In genomic region chr5:123381968-123382367, GRCm38 (mm10) we compare ENCODE assay signal across 9 mouse cellular contexts. TPM values are rescaled to one million over a fixed set of nuclear protein-coding genes. Genes with fewer than 3 reads are reported as not detected.
DNase-seq lines count a peak whose midpoint lies in the region; ATAC-seq lines count a peak whose summit lies in the region.
"Had no signal": no experiment of that assay in that cellular context is flagged by ENCODE, and none has a peak within 500 bp of the region (broad histone marks: within the 10 kb centered on the region; RNA-seq: fewer than 3 reads in every experiment).

No protein-coding gene starts in this region.

- no peak for ATAC-seq in liver, embryonic 11.5 days (replicated peaks; ENCODE audit: low FRiP score)
- 0 out of 2 replicates have a peak, but pooled peaks have one; percentile 53 for ATAC-seq in kidney, embryonic 16.5 days (ENCODE audit: low FRiP score, low TSS enrichment)
- 0 out of 2 replicates have a peak, but pooled peaks have one; percentile 2 for ATAC-seq in monocyte, adult 5-6 weeks (replicated peaks; ENCODE audit: insufficient number of reproducible peaks, low FRiP score, low TSS enrichment, poor library complexity, severe bottlenecking)
- ATAC-seq in midbrain, embryonic 11.5 days (ENCODE audit: low FRiP score) = no peak

- peaks cover 4% of the 10 kb centered on the region; the same call in 1 of the 2 replicates for H3K4me1 ChIP-seq in liver, embryonic 11.5 days (replicated peaks; ENCODE audit: control insufficient read depth, insufficient read depth, low read length)
- H3K4me1 ChIP-seq in embryonic facial prominence, embryonic 10.5 days = peaks cover 37% of the 10 kb centered on the region
- H3K4me1 ChIP-seq in kidney, embryonic 16.5 days (ENCODE audit: insufficient read depth, low read length) = peaks cover 39% of the 10 kb centered on the region
- H3K4me1 ChIP-seq in midbrain, embryonic 11.5 days (ENCODE audit: control insufficient read depth, insufficient read depth, low read length) = no peaks in the 10 kb centered on the region
- H3K4me1 ChIP-seq: midbrain, embryonic 12.5 days had no signal

- H3K27me3 ChIP-seq in liver, embryonic 11.5 days (replicated peaks; ENCODE audit: control insufficient read depth, insufficient read depth, low read length) = peaks cover 4% of the 10 kb centered on the region; the same call in 1 of the 2 replicates
- H3K27me3 ChIP-seq in embryonic facial prominence, embryonic 10.5 days (replicated peaks; ENCODE audit: low read depth, poor library complexity, severe bottlenecking) = 0 out of 2 replicates have a peak, but pooled peaks cover 7% of the 10 kb centered on the region
- H3K27me3 ChIP-seq in kidney, embryonic 16.5 days (ENCODE audit: insufficient read depth, low read length) = no peaks in the 10 kb centered on the region
- no peaks in the 10 kb centered on the region for H3K27me3 ChIP-seq in midbrain, embryonic 11.5 days (ENCODE audit: control insufficient read depth, insufficient read depth, low read length)
- H3K27me3 ChIP-seq: midbrain, embryonic 12.5 days had no signal

- no peaks in the 10 kb centered on the region for H3K9me3 ChIP-seq in liver, embryonic 11.5 days (ENCODE audit: control insufficient read depth, low read length)
- no peaks in the 10 kb centered on the region for H3K9me3 ChIP-seq in embryonic facial prominence, embryonic 10.5 days
- H3K9me3 ChIP-seq in kidney, embryonic 16.5 days (ENCODE audit: low read length) = peaks cover 3% of the 10 kb centered on the region; the same call in 1 of the 2 replicates
- no peaks in the 10 kb centered on the region for H3K9me3 ChIP-seq in midbrain, embryonic 11.5 days (ENCODE audit: control insufficient read depth, low read length)
- H3K9me3 ChIP-seq: midbrain, embryonic 12.5 days had no signal

- H3K36me3 ChIP-seq in liver, embryonic 11.5 days (ENCODE audit: control insufficient read depth, insufficient read depth, low read length) = no peaks in the 10 kb centered on the region
- no peaks in the 10 kb centered on the region for H3K36me3 ChIP-seq in embryonic facial prominence, embryonic 10.5 days (replicated peaks)
- H3K36me3 ChIP-seq in kidney, embryonic 16.5 days (ENCODE audit: insufficient read depth, low read length) = no peaks in the 10 kb centered on the region
- H3K36me3 ChIP-seq in midbrain, embryonic 11.5 days (ENCODE audit: control insufficient read depth, insufficient read depth, low read length) = no peaks in the 10 kb centered on the region
- H3K36me3 ChIP-seq: midbrain, embryonic 12.5 days had no signal

- no peak overlapping the region for H3K9ac ChIP-seq in liver, embryonic 11.5 days (ENCODE audit: low read depth, low read length)
- no peak overlapping the region for H3K9ac ChIP-seq in kidney, embryonic 16.5 days (replicated peaks; ENCODE audit: low read length)
- H3K9ac ChIP-seq in midbrain, embryonic 11.5 days (ENCODE audit: low read length) = no peak overlapping the region
- H3K9ac ChIP-seq: midbrain, embryonic 12.5 days had no signal

- peak overlapping the region; percentile 46 for H3K4me2 ChIP-seq in liver, embryonic 11.5 days
- peak overlapping the region; percentile 29 for H3K4me2 ChIP-seq in kidney, embryonic 16.5 days (replicated peaks; ENCODE audit: low read depth, low read length)
- H3K4me2 ChIP-seq in midbrain, embryonic 11.5 days = no peak overlapping the region
- H3K4me2 ChIP-seq: midbrain, embryonic 12.5 days had no signal

- 16% methylated on average over 20 of the region's 20 CpGs for WGBS in liver, embryonic 11.5 days
- 28% methylated on average over 20 of the region's 20 CpGs for WGBS in embryonic facial prominence, embryonic 10.5 days
- WGBS in kidney, embryonic 16.5 days = 24% methylated on average over 20 of the region's 20 CpGs
- 39% methylated on average over 20 of the region's 20 CpGs for WGBS in midbrain, embryonic 11.5 days

- no peak overlapping the region for H3K4me3 ChIP-seq in liver, embryonic 11.5 days (ENCODE audit: low read depth, low read length)
- H3K4me3 ChIP-seq in embryonic facial prominence, embryonic 10.5 days = peak overlapping the region; percentile 23; the same call in 1 of the 2 replicates
- no peak overlapping the region for H3K4me3 ChIP-seq in kidney, embryonic 16.5 days (ENCODE audit: low read length)
- no peak overlapping the region for H3K4me3 ChIP-seq in midbrain, embryonic 11.5 days (ENCODE audit: low read depth, low read length)
- H3K4me3 ChIP-seq: midbrain, embryonic 12.5 days had no signal

- H3K27ac ChIP-seq in liver, embryonic 11.5 days (ENCODE audit: low read depth, low read length) = no peak overlapping the region
- H3K27ac ChIP-seq in embryonic facial prominence, embryonic 10.5 days (replicated peaks) = no peak overlapping the region
- H3K27ac ChIP-seq in kidney, embryonic 16.5 days (ENCODE audit: low read length) = no peak overlapping the region
- H3K27ac ChIP-seq in midbrain, embryonic 11.5 days (ENCODE audit: low read depth, low read length) = no peak overlapping the region
- H3K27ac ChIP-seq: midbrain, embryonic 12.5 days had no signal

- no peak for DNase-seq in liver, embryonic 11.5 days (ENCODE audit: low spot score)
- DNase-seq in liver = no peak
- DNase-seq in embryonic facial prominence, embryonic 10.5 days (ENCODE audit: low spot score) = peak; percentile 59
- no peak for DNase-seq in cerebellum, postnatal 4 days (ENCODE audit: low spot score in 2 of 2)
- DNase-seq in left cerebral cortex, adult 18-20 months (ENCODE audit: low spot score in 2 of 2) = no peak
- no peak for DNase-seq in midbrain, embryonic 11.5 days (ENCODE audit: low spot score, missing footprints)

RNA-seq across cellular contexts. Expression of gene Mlxip, which starts 12.6 kb away (rescaled TPM):
- 13.7 and 14.0 TPM in 2 replicates for polyA plus RNA-seq in liver, embryonic 11.5 days (2014; fragmentation: Nextera tagmentation; extraction: Ambion mirVana)
- polyA plus RNA-seq in embryonic facial prominence, embryonic 10.5 days (2016; fragmentation: Nextera tagmentation; extraction: Ambion mirVana) = 18.6 and 20.8 TPM in 2 replicates
- polyA plus RNA-seq in kidney, embryonic 16.5 days (2015; fragmentation: Nextera tagmentation; extraction: Ambion mirVana) = 17.4 and 21.1 TPM in 2 replicates
- 17.5 to 37.6 TPM (median 22.9 TPM) in 3 replicates for total RNA-seq in monocyte, adult 5-6 weeks (2017)
- 10 to 100 TPM; 16.0 to 16.8 TPM for total RNA-seq in left cerebral cortex, adult 18-20 months (2021)
- polyA plus RNA-seq in midbrain, embryonic 11.5 days (2014; fragmentation: Nextera tagmentation; extraction: Ambion mirVana) = 15.5 and 18.3 TPM in 2 replicates

RNA-seq across cellular contexts. Expression of gene Bcl7a, which starts 38.3 kb away (rescaled TPM):
- polyA plus RNA-seq in liver, embryonic 11.5 days (2014; fragmentation: Nextera tagmentation; extraction: Ambion mirVana) = 18.2 and 21.1 TPM in 2 replicates
- 41.7 and 42.8 TPM in 2 replicates for polyA plus RNA-seq in embryonic facial prominence, embryonic 10.5 days (2016; fragmentation: Nextera tagmentation; extraction: Ambion mirVana)
- 40.0 and 47.9 TPM in 2 replicates for polyA plus RNA-seq in kidney, embryonic 16.5 days (2015; fragmentation: Nextera tagmentation; extraction: Ambion mirVana)
- total RNA-seq in monocyte, adult 5-6 weeks (2017) = 1.3 to 5.0 TPM (median 2.7 TPM) in 3 replicates
- total RNA-seq in left cerebral cortex, adult 18-20 months (2021) = 10 to 100 TPM; 66.3 to 70.1 TPM
- 45.3 and 48.4 TPM in 2 replicates for polyA plus RNA-seq in midbrain, embryonic 11.5 days (2014; fragmentation: Nextera tagmentation; extraction: Ambion mirVana)

Comparison
In these comparisons a context has a peak if more than half of its experiments do, and no peak if none do; other contexts are left out.
1. ATAC-seq: peak in kidney, embryonic 16.5 days (single experiment) and monocyte, adult 5-6 weeks (single experiment); none in liver, embryonic 11.5 days (single experiment) and midbrain, embryonic 11.5 days (single experiment).